Mouse (Mus musculus) frontal cortex, adult 2 months (tissue): Measurements from ENCODE around the gene Aldh3a2. TPM values are rescaled to one million over a fixed set of nuclear protein-coding genes. Genes with fewer than 3 reads are reported as not detected.
"Not testable (repeated sequence)": the region's sequence is repeated elsewhere in the genome, so short reads cannot be mapped to it uniquely, and the experiment has no call there.

ENCODE experiments used
- DNase-seq, 2 experiments: peaks; one replicate each; pipeline ENCODE4 v3.0.0; 2022; ENCODE audit warnings: low spot score in 1 of 2; ENCODE audit errors: extremely low spot score in 1 of 2
- polyA plus RNA-seq: library from polyadenylated mRNA; depleted of rRNA; stranded (reverse); fragments of >200 nt; gene quantifications from 2 replicates; pipeline ENCODE4 v1.2.3, GENCODE M21; 2012; rRNA removed

The Aldh3a2 gene
- 47.2 and 52.6 TPM in 2 replicates for polyA plus RNA-seq

- peak; percentile 87 to 95 for DNase-seq
These were observed at the start of gene Aldh3a2 for GRCm38 (mm10) chr11:61266551-61267533. Gene Aldh3a2 (minus strand): TSS chr11:61267464.

- no peak for DNase-seq
These were observed 49.6 kb upstream of the Aldh3a2 start for GRCm38 (mm10) chr11:61316864-61317263.

GRCm38 (mm10) chr11:61310321-61310720 lies 43.1 kb upstream of the Aldh3a2 start:
- no peak for DNase-seq

GRCm38 (mm10) chr11:61309831-61310230 lies 42.6 kb upstream of the Aldh3a2 start:
- DNase-seq, result no peak

- DNase-seq, result no peak
These were observed 40.5 kb upstream of the Aldh3a2 start for GRCm38 (mm10) chr11:61307795-61308194.

GRCm38 (mm10) chr11:61305377-61305776 lies 38.1 kb upstream of the Aldh3a2 start:
- DNase-seq, result peak in 1 of 2 experiments; percentile 69

- not testable (repeated sequence) for DNase-seq
These were observed 37.3 kb upstream of the Aldh3a2 start for GRCm38 (mm10) chr11:61304535-61304934.

GRCm38 (mm10) chr11:61300716-61301392 lies 33.6 kb upstream of the Aldh3a2 start:
- DNase-seq, result no peak

- no peak for DNase-seq
These were observed 32.9 kb upstream of the Aldh3a2 start for GRCm38 (mm10) chr11:61300205-61300604.

GRCm38 (mm10) chr11:61297901-61298300 lies 30.6 kb upstream of the Aldh3a2 start:
- no peak for DNase-seq

- DNase-seq, result no peak
These were observed 30.1 kb upstream of the Aldh3a2 start for GRCm38 (mm10) chr11:61297326-61297725.

- no peak for DNase-seq
These were observed 29.3 kb upstream of the Aldh3a2 start for GRCm38 (mm10) chr11:61296556-61296955.

- no peak for DNase-seq
These were observed 28.3 kb upstream of the Aldh3a2 start for GRCm38 (mm10) chr11:61295556-61295955.

GRCm38 (mm10) chr11:61294431-61294830 lies 27.2 kb upstream of the Aldh3a2 start:
- DNase-seq, result no peak

GRCm38 (mm10) chr11:61293251-61293650 lies 26.0 kb upstream of the Aldh3a2 start:
- DNase-seq, result no peak

- peak in 1 of 2 experiments; percentile 16 for DNase-seq
These were observed 17.1 kb upstream of the Aldh3a2 start for GRCm38 (mm10) chr11:61284323-61284722.

GRCm38 (mm10) chr11:61283414-61284049 lies 16.3 kb upstream of the Aldh3a2 start:
- DNase-seq, result no peak

GRCm38 (mm10) chr11:61278445-61279077 lies 11.3 kb upstream of the Aldh3a2 start:
- DNase-seq, result no peak

- DNase-seq, result no peak
These were observed 10.7 kb upstream of the Aldh3a2 start for GRCm38 (mm10) chr11:61277937-61278336.

GRCm38 (mm10) chr11:61276482-61276881 lies 9.2 kb upstream of the Aldh3a2 start:
- no peak for DNase-seq
